8 mouse cellular contexts compared by ENCODE assay signal in genomic region chr1:65122574-65123372, GRCm38 (mm10). TPM values are rescaled to one million over a fixed set of nuclear protein-coding genes. Genes with fewer than 3 reads are reported as not detected.
DNase-seq lines count a peak whose midpoint lies in the region; TF ChIP-seq lines count a peak whose summit lies in the region.

D630023F18Rik (minus strand) TSS chr1:65123214.

- no peak for TF ChIP-seq CTCF in small intestine, adult 2 months (IDR thresholded peaks at IDR 0.05; ENCODE audit: extremely low read depth, insufficient read length, insufficient replicate concordance, low read depth, low read length)

- H3K4me3 ChIP-seq in small intestine, adult 2 months (ENCODE audit: low read depth, low read length), result peak within 1 kb of the TSS; percentile 12; the same call in 1 of the 2 replicates

- 17% methylated on average over 9 of the region's 9 CpGs for WGBS in small intestine, adult 2 months

- H3K36me3 ChIP-seq in small intestine, adult 2 months (ENCODE audit: control insufficient read depth, insufficient read depth, low read length), result no peaks in the 10 kb centered on the region

- 0 out of 2 replicates have a peak within 1 kb of the TSS, but pooled peaks have one; percentile 22 for H3K27ac ChIP-seq in small intestine, adult 2 months (ENCODE audit: insufficient read depth, low read depth, low read length)

- peak; percentile 60 for DNase-seq in heart, adult 11 months
- no peak for DNase-seq in heart, postnatal 4 days
- DNase-seq in right cerebral cortex, adult 18-20 months, result peak; percentile 22
- DNase-seq in right cerebral cortex, postnatal 4 days, result no peak
- peak; percentile 24 to 29 for DNase-seq in layer of hippocampus, postnatal 14 days (ENCODE audit: low spot score in 2 of 2)
- no peak for DNase-seq in thymus, postnatal 4 days
- no peak for DNase-seq in thymus, postnatal 0 days (ENCODE audit: low spot score)

- no peaks in the 10 kb centered on the region for H3K27me3 ChIP-seq in small intestine, adult 2 months (ENCODE audit: control insufficient read depth, insufficient read depth, low read length)

- no peak for TF ChIP-seq POLR2A in small intestine, adult 2 months (IDR thresholded peaks at IDR 0.05; ENCODE audit: low read depth, low read length)

- peaks cover 19% of the 10 kb centered on the region; the same call in 1 of the 2 replicates for H3K4me1 ChIP-seq in small intestine, adult 2 months (ENCODE audit: control insufficient read depth, insufficient read depth, insufficient read length, low read length)

RNA-seq across cellular contexts. Expression of gene D630023F18Rik, which starts in this region (rescaled TPM):
- not detected for total RNA-seq in heart, postnatal 4 days (2021)
- total RNA-seq in layer of hippocampus, postnatal 14 days (2021), result 10 to 100 TPM; 15.1 to 18.1 TPM
- 0.04 TPM in 1 of 2 replicates, not detected in the other for polyA plus RNA-seq in small intestine, adult 2 months (2012; rRNA removed)
- polyA plus RNA-seq in thymus, postnatal 0 days (2015; fragmentation: Nextera tagmentation; extraction: Ambion mirVana), result 2.3 TPM in 2 replicates

Comparison
In these comparisons a context has a peak if more than half of its experiments do, and no peak if none do; other contexts are left out.
1. RNA of gene D630023F18Rik (total RNA-seq): 15.1 to 18.1 TPM in layer of hippocampus, postnatal 14 days; not detected in heart, postnatal 4 days; every median in the first group is over 10 times any median in the second.
2. DNase-seq: peak in heart, adult 11 months (single experiment), right cerebral cortex, adult 18-20 months (single experiment) and layer of hippocampus, postnatal 14 days (2 of 2); none in heart, postnatal 4 days (single experiment), right cerebral cortex, postnatal 4 days (single experiment), thymus, postnatal 4 days (single experiment) and thymus, postnatal 0 days (single experiment).